Mouse (Mus musculus) liver, embryonic 15.5 days (tissue): ENCODE measurements around the gene E130309D02Rik. TPM values are rescaled to one million over a fixed set of nuclear protein-coding genes. Genes with fewer than 3 reads are reported as not detected.

ENCODE experiments used
- polyA plus RNA-seq: library from polyadenylated mRNA; unstranded; fragments of >200 nt; fragmentation: Nextera tagmentation; extraction: Ambion mirVana; gene quantifications from 2 replicates; pipeline ENCODE4 v1.2.1, GENCODE M21; 2015

The E130309D02Rik gene
- polyA plus RNA-seq, 1 experiment from 2014 or later = 21.8 TPM

Other genes starting within 250 kb of the E130309D02Rik start
- gene Rnf216, start 202.4 kb downstream of the E130309D02Rik start, polyA plus RNA-seq = 13.2 and 13.9 TPM in 2 replicates
- gene Olfr718-ps1, start 167.8 kb downstream of the E130309D02Rik start, polyA plus RNA-seq = not detected in 2 replicates
- 1.3 TPM in 2 replicates for gene Rbak, start 134.6 kb downstream of the E130309D02Rik start, polyA plus RNA-seq
- gene Spdye4b, start 134.3 kb downstream of the E130309D02Rik start, polyA plus RNA-seq = not detected in 2 replicates
- not detected in 2 replicates for gene Spdye4a, start 88.5 kb downstream of the E130309D02Rik start, polyA plus RNA-seq
- gene Zfp12, start 80.2 kb downstream of the E130309D02Rik start, polyA plus RNA-seq = 1.6 and 1.8 TPM in 2 replicates
- gene Zfp316, start 45.3 kb downstream of the E130309D02Rik start, polyA plus RNA-seq = 0.23 and 0.44 TPM in 2 replicates
- gene Zfp853, start 21.7 kb downstream of the E130309D02Rik start, polyA plus RNA-seq = not detected in 2 replicates
- 24.9 and 26.1 TPM in 2 replicates for gene Zdhhc4, start 13.9 kb upstream of the E130309D02Rik start, polyA plus RNA-seq
- gene Grid2ip, start 42.0 kb upstream of the E130309D02Rik start, polyA plus RNA-seq = not detected in 2 replicates
- gene Kdelr2, start 88.5 kb upstream of the E130309D02Rik start, polyA plus RNA-seq = 134 and 140 TPM in 2 replicates
- gene Daglb, start 149.2 kb upstream of the E130309D02Rik start, polyA plus RNA-seq = 8.3 and 9.3 TPM in 2 replicates
- 155 and 162 TPM in 2 replicates for gene Rac1, start 212.7 kb upstream of the E130309D02Rik start, polyA plus RNA-seq